Mouse (Mus musculus) erythroblast, embryonic 14.5 days (primary cell): ENCODE results near the gene Mindy3. TPM values are rescaled to one million over a fixed set of nuclear protein-coding genes. Genes with fewer than 3 reads are reported as not detected.
"Not testable (repeated sequence)": the region's sequence is repeated elsewhere in the genome, so short reads cannot be mapped to it uniquely, and the experiment has no call there.

Experiments
- H3K27me3 ChIP-seq: 2 replicates; pipeline ENCODE4 v1.6.1; 2012; ENCODE audit warnings: inconsistent platforms; ENCODE audit not compliant: control insufficient read depth
- H3K36me3 ChIP-seq: 2 replicates; pipeline ENCODE4 v1.6.1; 2012; ENCODE audit warnings: mild to moderate bottlenecking, inconsistent platforms; ENCODE audit not compliant: control insufficient read depth
- H3K4me1 ChIP-seq: 2 replicates; pipeline ENCODE4 v1.6.1; 2012; ENCODE audit warnings: inconsistent platforms; ENCODE audit not compliant: control insufficient read depth
- H3K4me3 ChIP-seq: replicated peaks from 2 replicates; pipeline ENCODE3; 2012; ENCODE audit warnings: moderate library complexity, mild to moderate bottlenecking, inconsistent platforms
- H3K9me3 ChIP-seq: 2 replicates; pipeline ENCODE4 v1.6.1; 2012; ENCODE audit warnings: low read length, inconsistent platforms, mixed read lengths; ENCODE audit not compliant: control insufficient read depth
- GATA1 ChIP-seq: IDR thresholded peaks from 2 replicates; pipeline ENCODE4 v1.6.1; 2012; ENCODE audit warnings: low read length, inconsistent platforms, mixed read lengths
- TAL1 ChIP-seq: IDR thresholded peaks from 3 replicates; pipeline ENCODE4 v1.6.1; 2012; ENCODE audit warnings: low read length, inconsistent platforms, mixed read lengths
- polyA plus RNA-seq: library from polyadenylated mRNA; stranded (reverse); fragments of >175 nt; gene quantifications from 2 replicates; pipeline ENCODE4 v1.2.3, GENCODE M21; 2012

The Mindy3 gene
- 4.7 and 5.4 TPM in 2 replicates for polyA plus RNA-seq

DNA sequence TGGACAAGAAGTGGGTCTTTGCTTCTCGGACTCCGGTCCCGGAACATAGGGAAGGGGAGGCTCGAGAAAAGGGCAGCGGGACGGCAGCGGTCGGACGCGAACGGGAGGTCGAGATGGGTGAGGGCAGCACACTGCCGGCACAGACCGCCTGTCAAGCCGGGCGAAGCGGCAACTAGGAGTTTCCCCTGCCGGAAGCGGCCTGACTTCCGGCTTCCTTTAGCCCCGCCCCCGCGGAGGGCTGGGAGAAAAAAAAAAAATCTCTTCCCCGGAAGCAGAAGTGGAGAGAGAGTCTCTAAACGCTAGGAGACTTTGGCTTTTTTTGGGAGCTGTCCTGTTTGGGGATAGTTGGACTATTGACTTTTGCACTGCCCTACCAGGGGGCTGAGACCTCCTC is at the start of gene Mindy3:
Gene Mindy3 (minus strand): TSS at position 209 of the 394 bp plus-strand sequence.
- Histone ChIP-seq H3K36me3 (peaks cover 6% of the 10 kb centered on the region; the same call in 1 of the 2 replicates), H3K4me1 (peaks cover 34% of the 10 kb centered on the region), H3K9me3 (no peaks in the 10 kb centered on the region), H3K4me3 (peak within 1 kb of the TSS; percentile 89), H3K27me3 (no peaks in the 10 kb centered on the region)
- TF ChIP-seq TAL1 (no peak), GATA1 (no peak)

DNA sequence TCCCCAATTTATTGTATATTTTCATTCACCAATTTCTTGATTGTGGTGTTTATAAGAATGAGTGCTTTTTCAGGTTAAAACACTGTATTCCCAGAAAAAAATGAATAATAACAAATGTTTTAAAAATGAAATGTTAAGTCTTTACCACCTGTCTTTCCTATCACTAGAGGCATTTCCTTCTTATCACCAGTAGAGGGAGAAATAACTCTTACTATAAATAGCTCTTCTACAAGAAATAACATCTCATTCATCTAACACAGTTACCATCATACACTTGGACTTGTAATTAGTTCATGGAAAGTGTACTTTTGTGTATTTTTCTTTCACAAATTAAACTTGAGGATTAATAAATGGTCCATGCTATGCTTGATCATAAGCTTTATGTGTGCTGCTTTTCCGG is 40.5 kb upstream of the Mindy3 start:
- H3K27me3 ChIP-seq: no peaks in the 10 kb centered on the region
- TF ChIP-seq GATA1: no peak
- no peak for TF ChIP-seq TAL1
- no peak overlapping the region for H3K4me3 ChIP-seq
- H3K9me3 ChIP-seq: no peaks in the 10 kb centered on the region
- H3K36me3 ChIP-seq: no peaks in the 10 kb centered on the region
- H3K4me1 ChIP-seq: no peaks in the 10 kb centered on the region

DNA sequence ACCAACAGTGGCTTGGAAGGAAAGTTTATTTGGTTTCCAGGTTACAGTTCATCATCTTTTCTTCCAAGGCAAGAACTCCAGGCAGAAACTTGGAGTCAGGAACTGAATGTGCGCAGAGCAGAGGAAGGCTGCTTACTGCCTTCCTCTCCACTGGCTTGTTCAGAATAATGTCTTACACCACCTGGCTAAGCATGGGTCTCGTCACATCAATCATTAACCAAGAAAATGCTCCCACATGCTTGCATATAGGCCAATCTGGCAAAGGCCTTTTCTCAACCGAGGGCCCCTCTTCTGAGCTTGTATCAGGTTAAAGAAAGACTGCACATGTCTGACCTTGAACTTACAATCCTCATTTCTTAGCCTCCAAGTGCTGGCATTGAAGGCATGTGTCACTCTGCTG is 30.8 kb upstream of the Mindy3 start:
- no peaks in the 10 kb centered on the region for H3K27me3 ChIP-seq
- TF ChIP-seq TAL1 (no peak), GATA1 (no peak)
- H3K4me1 ChIP-seq: no peaks in the 10 kb centered on the region
- H3K36me3 ChIP-seq: no peaks in the 10 kb centered on the region
- no peaks in the 10 kb centered on the region for H3K9me3 ChIP-seq
- no peak overlapping the region for H3K4me3 ChIP-seq

DNA sequence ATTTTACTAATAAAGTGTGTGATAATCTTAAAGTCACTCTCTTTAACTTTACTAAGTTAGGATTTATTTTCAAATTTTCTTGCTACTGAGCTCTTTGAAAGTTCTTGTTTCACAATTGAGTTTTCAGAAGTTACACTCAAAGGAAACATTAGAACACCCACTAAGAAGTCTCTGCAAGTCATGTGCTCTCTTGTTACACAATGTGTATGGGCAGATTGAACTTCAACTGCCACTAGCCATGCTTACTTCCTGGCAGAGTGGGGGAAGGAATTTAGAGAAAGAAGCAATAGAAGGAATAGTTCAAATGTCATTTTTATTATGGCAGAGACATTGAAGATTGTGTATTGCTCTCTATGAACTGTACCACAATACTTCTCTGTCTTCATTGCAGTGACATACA is 20.9 kb upstream of the Mindy3 start:
- TF ChIP-seq TAL1 (no peak), GATA1 (no peak)

DNA sequence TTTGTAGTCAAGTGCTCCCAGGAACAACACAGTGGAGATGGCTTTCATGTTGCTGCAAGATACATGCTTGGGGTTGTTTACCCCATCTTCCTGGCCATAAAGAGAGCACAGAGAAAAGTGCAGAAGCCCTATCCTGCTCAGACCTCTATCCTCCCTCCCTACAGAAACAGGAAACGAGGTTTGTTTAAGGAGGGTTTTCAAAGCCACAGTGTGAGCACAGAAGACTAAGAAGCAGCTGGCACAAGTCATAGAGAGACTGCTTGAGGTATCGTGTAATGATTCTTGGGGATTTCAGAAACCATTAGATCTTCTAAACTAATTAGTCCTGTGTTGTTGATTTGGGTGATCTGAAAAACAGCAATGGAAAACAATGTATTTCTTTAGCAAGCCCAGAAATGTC is 20.3 kb upstream of the Mindy3 start:
- Histone ChIP-seq H3K36me3 (no peaks in the 10 kb centered on the region), H3K4me3 (no peak overlapping the region), H3K9me3 (no peaks in the 10 kb centered on the region), H3K27me3 (no peaks in the 10 kb centered on the region), H3K4me1 (no peaks in the 10 kb centered on the region)
- TF ChIP-seq TAL1: no peak

More for the DNA sequence above, 20.9 kb upstream of the Mindy3 start:
- H3K27me3 ChIP-seq: no peaks in the 10 kb centered on the region
- no peak overlapping the region for H3K4me3 ChIP-seq
- no peaks in the 10 kb centered on the region for H3K36me3 ChIP-seq
- H3K4me1 ChIP-seq: no peaks in the 10 kb centered on the region
- no peaks in the 10 kb centered on the region for H3K9me3 ChIP-seq

DNA sequence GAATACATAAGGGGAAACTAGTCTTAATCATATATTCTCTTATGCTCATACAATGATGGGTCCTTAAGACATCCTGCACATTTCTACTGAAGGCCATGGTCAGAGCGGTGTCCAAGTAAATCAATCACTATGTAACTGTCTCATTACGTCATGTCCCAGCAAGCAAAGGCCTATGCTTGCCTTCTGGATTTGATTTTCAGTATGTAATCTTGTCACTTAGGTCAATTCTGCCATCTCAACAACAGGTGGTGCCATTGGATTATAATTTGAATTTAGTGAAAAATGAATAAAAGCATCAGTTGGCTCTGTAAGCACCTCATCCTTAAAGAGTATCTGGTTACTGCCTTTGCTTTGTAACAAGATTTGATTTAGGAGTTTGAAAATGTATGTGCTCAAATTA is 18.9 kb upstream of the Mindy3 start:
- Histone ChIP-seq H3K9me3 (no peaks in the 10 kb centered on the region), H3K4me3 (no peak overlapping the region), H3K27me3 (no peaks in the 10 kb centered on the region), H3K4me1 (no peaks in the 10 kb centered on the region), H3K36me3 (no peaks in the 10 kb centered on the region)
- TF ChIP-seq GATA1: no peak
- no peak for TF ChIP-seq TAL1

DNA sequence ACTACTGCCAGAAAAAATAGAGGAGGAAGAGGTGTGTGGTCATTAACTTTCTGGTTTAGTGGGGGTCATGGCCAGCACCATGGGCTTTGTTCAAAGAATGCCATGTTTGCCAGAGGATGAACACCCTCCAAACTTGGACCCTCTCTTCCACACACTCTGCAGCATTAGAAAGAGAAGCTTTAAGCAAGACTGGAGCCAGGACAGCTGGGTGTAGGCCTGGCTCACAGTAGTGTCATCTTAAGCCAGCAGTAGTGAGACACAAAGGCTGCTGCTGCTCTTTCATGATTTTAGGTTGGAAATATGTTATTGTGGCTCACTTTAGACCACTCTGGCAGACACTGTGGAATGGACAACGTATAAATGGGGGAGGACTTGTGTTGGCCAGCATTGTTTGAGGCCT is 12.8 kb upstream of the Mindy3 start:
- TF ChIP-seq TAL1 (no peak), GATA1 (no peak)
- no peaks in the 10 kb centered on the region for H3K4me1 ChIP-seq
- no peaks in the 10 kb centered on the region for H3K9me3 ChIP-seq
- no peaks in the 10 kb centered on the region for H3K36me3 ChIP-seq
- no peaks in the 10 kb centered on the region for H3K27me3 ChIP-seq
- H3K4me3 ChIP-seq: no peak overlapping the region

DNA sequence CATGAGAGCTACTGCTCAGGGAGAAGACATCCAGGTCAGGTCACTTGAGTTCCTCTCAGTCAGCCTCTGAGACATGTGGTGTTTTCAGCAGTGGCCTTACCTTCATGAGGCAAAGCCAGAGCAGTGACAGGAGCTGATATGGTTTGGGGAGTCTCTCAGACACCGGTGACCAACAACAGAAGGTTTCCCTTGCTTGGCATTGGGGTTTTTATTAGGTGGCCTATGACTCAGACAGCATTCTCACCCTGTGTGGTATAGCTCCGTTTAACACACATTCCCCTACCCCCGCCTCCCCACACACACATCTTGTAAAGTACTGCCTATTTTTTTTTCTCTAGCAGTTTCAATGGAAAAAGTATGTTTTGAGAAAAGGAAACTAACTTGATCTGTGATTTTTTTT is 5.1 kb upstream of the Mindy3 start:
- Histone ChIP-seq H3K4me3 (no peak overlapping the region), H3K27me3 (no peaks in the 10 kb centered on the region), H3K36me3 (no peaks in the 10 kb centered on the region), H3K9me3 (no peaks in the 10 kb centered on the region), H3K4me1 (peaks cover 4% of the 10 kb centered on the region)
- TF ChIP-seq TAL1 (no peak), GATA1 (no peak)

DNA sequence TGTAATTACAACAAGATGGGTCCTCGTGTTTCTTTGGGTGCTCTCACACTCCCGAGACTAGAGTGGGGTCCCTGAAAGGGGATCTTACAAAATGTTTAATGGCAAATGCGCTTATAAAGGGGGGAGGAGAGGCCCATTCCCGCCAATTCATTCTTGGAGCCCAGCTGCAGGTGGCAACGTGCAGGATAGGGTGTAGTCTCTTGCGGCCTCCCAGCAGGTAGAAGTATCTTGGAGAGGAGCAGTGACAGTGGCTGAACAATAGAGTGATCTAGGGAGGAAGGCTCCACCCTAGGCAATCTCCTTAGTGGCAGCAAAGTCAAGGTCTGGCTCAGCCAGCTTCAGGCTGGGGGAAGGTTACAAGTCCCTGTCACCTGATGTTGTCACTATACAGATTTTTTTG is 4.2 kb upstream of the Mindy3 start:
- H3K9me3 ChIP-seq, H3K4me1 ChIP-seq: not testable (repeated sequence)

DNA sequence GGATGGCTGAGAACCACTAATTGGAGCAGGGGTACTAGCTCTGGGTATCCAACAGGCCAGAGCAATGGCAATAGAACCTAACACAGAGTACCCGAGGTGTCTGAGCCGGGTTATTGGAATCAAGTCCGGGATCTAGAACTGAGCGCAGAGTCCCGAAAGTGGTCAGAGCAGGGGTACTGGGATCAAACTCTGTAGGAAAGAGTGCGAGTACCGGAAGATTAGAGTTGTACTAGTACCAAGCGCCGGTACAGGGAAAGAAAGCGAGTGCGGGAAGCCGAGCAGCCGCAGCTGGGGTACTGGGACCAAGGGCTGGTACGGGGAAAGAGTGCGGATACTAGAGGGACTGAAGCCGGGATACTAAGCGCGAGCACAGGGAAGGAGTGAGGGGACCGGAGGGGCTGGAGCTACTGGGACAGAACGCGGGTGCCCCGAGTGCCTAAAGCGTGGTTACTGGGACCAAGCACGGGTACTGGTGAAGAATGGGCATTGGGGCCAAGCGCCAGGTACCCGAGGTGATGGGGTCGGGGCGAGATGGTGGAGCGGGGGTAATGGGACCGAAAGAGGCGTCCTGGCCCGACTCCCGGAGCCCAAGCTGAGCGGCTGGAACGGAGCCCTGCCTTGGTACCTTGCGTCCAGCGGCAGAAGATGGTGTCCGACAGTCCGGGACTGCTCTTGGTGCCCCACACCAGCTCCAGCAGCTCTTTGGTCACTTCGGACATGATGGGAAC is 572 bp downstream of the Mindy3 start:
- peak overlapping the region; percentile 89 for H3K4me3 ChIP-seq

More for the DNA sequence above, 4.2 kb upstream of the Mindy3 start:
- H3K4me3 ChIP-seq, H3K36me3 ChIP-seq, H3K27me3 ChIP-seq: not testable (repeated sequence)

More for the DNA sequence above, 572 bp downstream of the Mindy3 start:
- Histone ChIP-seq H3K4me1 (peaks cover 34% of the 10 kb centered on the region), H3K27me3 (no peaks in the 10 kb centered on the region), H3K9me3 (no peaks in the 10 kb centered on the region), H3K36me3 (peaks cover 7% of the 10 kb centered on the region; the same call in 1 of the 2 replicates)
- TF ChIP-seq TAL1: no peak
- TF ChIP-seq GATA1: no peak
